Mouse (Mus musculus): ENCODE results near the gene Iqcg. TPM values are rescaled to one million over a fixed set of nuclear protein-coding genes. Genes with fewer than 3 reads are reported as not detected.
"Not testable (repeated sequence)": the region's sequence is repeated elsewhere in the genome, so short reads cannot be mapped to it uniquely, and the experiment has no call there.

Iqcg gene
- polyA plus RNA-seq, 2 experiments, result 0.15 to 0.91 TPM

DNA sequence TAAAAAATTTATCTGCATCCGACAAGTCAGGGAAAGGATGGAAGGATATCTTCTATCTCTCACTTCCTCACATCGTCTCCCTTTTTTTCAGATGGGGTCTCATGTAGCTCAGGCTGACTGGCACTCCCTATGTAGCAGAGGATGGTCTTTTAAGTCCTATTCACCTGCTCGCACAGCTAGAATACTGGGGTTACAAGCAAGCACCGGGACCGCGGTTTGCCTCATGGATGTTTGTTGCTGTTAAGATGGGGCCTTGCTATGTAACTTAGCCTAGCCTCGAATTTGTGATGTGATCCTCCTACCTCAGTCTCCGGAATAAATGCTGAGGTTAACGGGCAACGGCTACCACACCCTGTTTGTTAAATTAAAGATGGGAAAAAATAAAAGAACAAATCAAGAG is 363 bp downstream of the Iqcg start:
- no peak for DNase-seq (ENCODE audit: low read depth in 3 of 3, low spot score in 3 of 3)
- H3K27ac ChIP-seq, result no peak overlapping the region
- H3K4me2 ChIP-seq (ENCODE audit: low read depth), result peak overlapping the region; percentile 88
- peak overlapping the region; percentile 96 for H3K9ac ChIP-seq (replicated peaks)
- 16% methylated on average over 10 of the region's 10 CpGs for WGBS (ENCODE audit: insufficient replicate concordance)
- peak overlapping the region; percentile 82 to 94 for H3K4me3 ChIP-seq (ENCODE audit: insufficient read depth in 1 of 2, low read depth in 2 of 2, low read length in 2 of 2)
- no peaks in the 10 kb centered on the region for H3K27me3 ChIP-seq (ENCODE audit: control insufficient read depth, insufficient read depth, low read length)
- no peak for TF ChIP-seq CTCF (IDR thresholded peaks at IDR 0.05; ENCODE audit: low read depth)
- no peak for TF ChIP-seq EP300 (IDR thresholded peaks at IDR 0.05; ENCODE audit: low read depth)
- H3K36me3 ChIP-seq (replicated peaks; ENCODE audit: control insufficient read depth, insufficient read depth, low read depth), result peaks cover 29% of the 10 kb centered on the region
- no peaks in the 10 kb centered on the region for H3K9me3 ChIP-seq (ENCODE audit: control insufficient read depth, low read length)
- H3K4me1 ChIP-seq (replicated peaks; ENCODE audit: control insufficient read depth in 2 of 2, insufficient read depth in 2 of 2, low read length in 1 of 2), result peaks cover 5 to 16% of the 10 kb centered on the region in 2 experiments
- ATAC-seq (ENCODE audit: insufficient read depth), result no peak

DNA sequence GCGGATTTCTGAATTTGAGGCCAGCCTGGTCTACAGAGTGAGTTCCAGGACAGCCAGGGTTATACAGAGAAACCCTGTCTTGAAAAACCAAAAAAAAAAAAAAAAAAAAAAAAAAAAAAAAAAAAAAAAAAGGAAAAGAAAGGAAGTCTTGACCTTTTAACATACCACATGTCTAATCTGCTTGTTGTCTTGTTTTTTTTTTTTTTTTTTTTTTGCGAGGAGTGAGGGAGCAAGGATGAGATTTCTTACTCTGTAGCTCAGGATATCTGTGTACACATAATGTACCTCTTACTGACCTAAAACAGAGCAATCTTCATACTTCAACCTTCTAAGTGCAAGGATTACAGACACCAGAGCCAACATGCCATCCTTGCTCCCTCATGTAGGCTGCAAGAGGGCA is 1.1 kb downstream of the Iqcg start:
- H3K9me3 ChIP-seq (ENCODE audit: control insufficient read depth, low read length); H3K27me3 ChIP-seq (ENCODE audit: control insufficient read depth, insufficient read depth, low read length); ATAC-seq (ENCODE audit: insufficient read depth); DNase-seq (ENCODE audit: low read depth in 3 of 3, low spot score in 3 of 3); H3K9ac ChIP-seq (replicated peaks); H3K4me2 ChIP-seq (ENCODE audit: low read depth); H3K27ac ChIP-seq; H3K4me3 ChIP-seq (ENCODE audit: insufficient read depth in 1 of 2, low read depth in 2 of 2, low read length in 2 of 2): not testable (repeated sequence)
- 66% methylated on average over 2 of the region's 2 CpGs for WGBS (ENCODE audit: insufficient replicate concordance)
- Histone ChIP-seq H3K4me1 (replicated peaks; ENCODE audit: control insufficient read depth in 2 of 2, insufficient read depth in 2 of 2, low read length in 1 of 2) (peaks cover 5 to 14% of the 10 kb centered on the region in 2 experiments), H3K36me3 (replicated peaks; ENCODE audit: control insufficient read depth, insufficient read depth, low read depth) (peaks cover 21% of the 10 kb centered on the region)

DNA sequence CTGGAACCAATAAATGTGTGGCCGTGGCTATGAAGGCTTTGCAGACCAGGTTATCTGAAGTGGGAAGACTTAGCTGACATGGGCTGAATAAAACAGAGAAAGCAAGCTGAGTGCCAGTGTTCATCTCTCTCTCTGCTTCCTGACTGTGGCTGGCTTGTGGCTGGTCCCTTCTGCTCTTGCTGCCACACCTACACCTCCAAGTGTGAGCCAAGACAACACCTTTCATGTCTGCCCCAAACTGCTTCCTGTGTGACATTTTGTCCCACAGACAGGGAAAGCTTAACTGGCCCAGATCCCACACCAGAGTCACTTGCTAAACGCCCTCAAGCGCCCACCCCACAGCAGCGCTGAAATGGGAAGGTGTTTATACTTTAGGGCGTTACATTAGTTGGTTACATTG is 2.9 kb downstream of the Iqcg start:
- Histone ChIP-seq H3K9ac (replicated peaks) (no peak overlapping the region), H3K27me3 (ENCODE audit: control insufficient read depth, insufficient read depth, low read length) (no peaks in the 10 kb centered on the region), H3K4me2 (ENCODE audit: low read depth) (no peak overlapping the region), H3K9me3 (ENCODE audit: control insufficient read depth, low read length) (no peaks in the 10 kb centered on the region), H3K27ac (no peak overlapping the region), H3K36me3 (replicated peaks; ENCODE audit: control insufficient read depth, insufficient read depth, low read depth) (peaks cover 3% of the 10 kb centered on the region), H3K4me3 (ENCODE audit: insufficient read depth in 1 of 2, low read depth in 2 of 2, low read length in 2 of 2) (no peak overlapping the region), H3K4me1 (replicated peaks; ENCODE audit: control insufficient read depth in 2 of 2, insufficient read depth in 2 of 2, low read length in 1 of 2) (peaks cover 3 to 6% of the 10 kb centered on the region in 2 experiments)
- ATAC-seq (ENCODE audit: insufficient read depth) (no peak), DNase-seq (ENCODE audit: low read depth in 3 of 3, low spot score in 3 of 3) (no peak)
- 56% methylated on average over 5 of the region's 5 CpGs for WGBS (ENCODE audit: insufficient replicate concordance)
- TF ChIP-seq EP300 (IDR thresholded peaks at IDR 0.05; ENCODE audit: low read depth), result no peak
- TF ChIP-seq CTCF (IDR thresholded peaks at IDR 0.05; ENCODE audit: low read depth), result no peak

DNA sequence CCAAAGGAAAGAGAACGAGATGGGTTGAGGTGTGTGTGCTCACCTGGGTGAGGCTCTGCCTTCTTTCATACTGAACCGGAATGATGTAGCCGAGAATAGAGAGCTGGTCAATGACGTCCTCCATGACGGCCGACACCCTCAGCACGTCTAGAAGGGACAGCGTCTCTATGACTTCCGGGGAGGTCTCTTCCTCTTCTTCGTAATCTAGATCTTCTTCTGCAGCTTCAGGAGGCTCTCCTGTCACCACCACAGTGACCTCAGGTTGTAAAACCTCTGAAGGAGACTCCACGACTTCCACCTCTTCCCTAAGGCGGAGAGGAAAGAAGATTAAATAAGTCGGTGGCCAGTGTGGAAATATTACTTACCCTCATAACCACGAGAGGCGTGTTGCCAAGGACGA is 6.2 kb downstream of the Iqcg start:
- no peak overlapping the region for H3K9ac ChIP-seq (replicated peaks)
- H3K4me1 ChIP-seq (replicated peaks; ENCODE audit: control insufficient read depth in 2 of 2, insufficient read depth in 2 of 2, low read length in 1 of 2), result no peaks in the 10 kb centered on the region
- no peak overlapping the region for H3K4me2 ChIP-seq (ENCODE audit: low read depth)
- H3K27me3 ChIP-seq (ENCODE audit: control insufficient read depth, insufficient read depth, low read length), result no peaks in the 10 kb centered on the region
- no peak for TF ChIP-seq CTCF (IDR thresholded peaks at IDR 0.05; ENCODE audit: low read depth)
- no peak for TF ChIP-seq EP300 (IDR thresholded peaks at IDR 0.05; ENCODE audit: low read depth)
- DNase-seq (ENCODE audit: low read depth in 3 of 3, low spot score in 3 of 3), result no peak
- H3K4me3 ChIP-seq (ENCODE audit: insufficient read depth in 1 of 2, low read depth in 2 of 2, low read length in 2 of 2), result no peak overlapping the region
- no peak for ATAC-seq (ENCODE audit: insufficient read depth)
- no peaks in the 10 kb centered on the region for H3K36me3 ChIP-seq (replicated peaks; ENCODE audit: control insufficient read depth, insufficient read depth, low read depth)
- no peaks in the 10 kb centered on the region for H3K9me3 ChIP-seq (ENCODE audit: control insufficient read depth, low read length)
- 54% methylated on average over 16 of the region's 16 CpGs for WGBS (ENCODE audit: insufficient replicate concordance)
- no peak overlapping the region for H3K27ac ChIP-seq

DNA sequence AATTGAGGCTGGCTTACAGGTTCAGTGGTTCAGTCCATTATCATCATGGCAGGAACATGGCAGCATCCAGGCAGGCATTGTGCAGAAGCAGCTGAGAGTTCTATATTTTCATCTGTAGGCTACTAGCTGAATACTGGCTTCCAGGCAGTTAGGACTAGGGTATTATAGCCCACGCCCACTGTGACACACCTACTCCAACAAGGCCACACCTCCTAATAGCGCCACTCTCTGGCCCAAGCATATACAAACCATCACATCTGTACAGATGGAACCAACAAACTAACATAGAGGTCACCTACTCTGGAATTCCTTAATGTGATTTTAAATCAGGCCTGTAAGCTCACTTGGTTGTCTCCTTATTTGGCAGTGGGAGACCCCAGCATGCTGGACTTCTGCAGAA is 7.3 kb downstream of the Iqcg start:
- H3K4me3 ChIP-seq (ENCODE audit: insufficient read depth in 1 of 2, low read depth in 2 of 2, low read length in 2 of 2), result no peak overlapping the region
- TF ChIP-seq EP300 (IDR thresholded peaks at IDR 0.05; ENCODE audit: low read depth) (no peak), CTCF (IDR thresholded peaks at IDR 0.05; ENCODE audit: low read depth) (no peak)
- no peaks in the 10 kb centered on the region for H3K36me3 ChIP-seq (replicated peaks; ENCODE audit: control insufficient read depth, insufficient read depth, low read depth)
- DNase-seq (ENCODE audit: low read depth in 3 of 3, low spot score in 3 of 3) (no peak), ATAC-seq (ENCODE audit: insufficient read depth) (no peak)
- 62% methylated on average over 2 of the region's 2 CpGs for WGBS (ENCODE audit: insufficient replicate concordance)
- H3K4me2 ChIP-seq (ENCODE audit: low read depth), result no peak overlapping the region
- no peaks in the 10 kb centered on the region for H3K4me1 ChIP-seq (replicated peaks; ENCODE audit: control insufficient read depth in 2 of 2, insufficient read depth in 2 of 2, low read length in 1 of 2)
- no peak overlapping the region for H3K9ac ChIP-seq (replicated peaks)
- no peaks in the 10 kb centered on the region for H3K9me3 ChIP-seq (ENCODE audit: control insufficient read depth, low read length)
- no peaks in the 10 kb centered on the region for H3K27me3 ChIP-seq (ENCODE audit: control insufficient read depth, insufficient read depth, low read length)
- no peak overlapping the region for H3K27ac ChIP-seq
